Mouse (Mus musculus): ENCODE measurements around the gene Stk40. TPM values are rescaled to one million over a fixed set of nuclear protein-coding genes. Genes with fewer than 3 reads are reported as not detected.

Gene Stk40
- total and polyA plus RNA-seq, 3 experiments: 20.5 to 68.2 (median 41.2) TPM

DNA sequence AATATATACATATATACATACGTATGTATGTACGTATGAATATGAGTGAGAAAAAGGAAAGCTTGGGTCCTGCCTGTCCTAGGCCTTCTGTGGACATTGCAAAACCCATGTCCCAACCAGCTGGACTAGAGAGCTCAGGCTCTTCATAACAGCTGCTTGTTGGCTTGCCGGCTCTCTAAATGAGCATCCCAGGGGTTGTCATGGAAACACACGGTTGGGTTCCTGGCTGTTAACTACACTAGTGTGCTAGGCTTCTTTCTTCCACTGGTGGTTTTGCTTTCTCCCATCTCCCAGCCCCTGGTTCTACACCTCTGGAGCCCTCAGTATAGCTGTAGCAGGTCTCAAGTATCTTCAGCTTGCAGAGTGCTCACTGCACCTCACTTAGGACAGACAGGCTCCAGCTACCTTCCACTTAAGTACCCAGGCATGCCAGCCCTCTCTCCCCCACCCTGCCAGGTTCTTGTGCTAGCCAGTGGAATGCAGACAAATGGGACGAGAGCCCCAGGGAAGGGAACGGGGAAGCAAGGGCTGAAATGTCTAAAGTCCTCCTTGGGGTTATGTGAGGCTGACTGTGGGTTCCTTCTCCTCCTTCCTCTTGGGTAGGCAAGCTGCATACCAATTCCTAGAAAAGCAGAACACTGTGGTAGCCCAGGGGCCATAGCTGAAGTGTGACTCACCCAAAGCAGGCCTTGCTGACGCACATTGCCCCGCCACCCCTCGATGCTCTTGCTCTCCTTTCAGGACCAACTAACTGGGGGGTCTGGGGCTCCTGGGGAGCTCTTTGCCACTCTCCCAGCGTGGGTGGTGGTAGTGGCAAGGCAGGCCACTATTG is 27.7 kb downstream of the Stk40 start:
- ATAC-seq (ENCODE audit: extremely low read depth, insufficient number of reproducible peaks, low FRiP score, poor library complexity, severe bottlenecking) (peak; percentile 49; the same call in 1 of the 2 replicates), DNase-seq (ENCODE audit: low spot score) (peak; percentile 47)
- TF ChIP-seq TAL1 (conservative IDR thresholded peaks at IDR 0.05; ENCODE audit: low read depth, low read length) (no peak), GATA1 (IDR thresholded peaks at IDR 0.05; ENCODE audit: borderline replicate concordance, low read length) (no peak), POLR2AphosphoS5 (IDR thresholded peaks at IDR 0.05; ENCODE audit: insufficient replicate concordance, low read depth, low read length) (no peak)
- Histone ChIP-seq H3K27me3 (ENCODE audit: insufficient read depth, low read length) (no peaks in the 10 kb centered on the region), H3K9me3 (replicated peaks) (no peaks in the 10 kb centered on the region), H3K4me1 (ENCODE audit: insufficient read depth, low read depth, low read length) (peaks cover 12% of the 10 kb centered on the region), H3K36me3 (replicated peaks) (peaks cover 94% of the 10 kb centered on the region), H3K4me3 (ENCODE audit: low read depth, low read length) (no peak overlapping the region)

DNA sequence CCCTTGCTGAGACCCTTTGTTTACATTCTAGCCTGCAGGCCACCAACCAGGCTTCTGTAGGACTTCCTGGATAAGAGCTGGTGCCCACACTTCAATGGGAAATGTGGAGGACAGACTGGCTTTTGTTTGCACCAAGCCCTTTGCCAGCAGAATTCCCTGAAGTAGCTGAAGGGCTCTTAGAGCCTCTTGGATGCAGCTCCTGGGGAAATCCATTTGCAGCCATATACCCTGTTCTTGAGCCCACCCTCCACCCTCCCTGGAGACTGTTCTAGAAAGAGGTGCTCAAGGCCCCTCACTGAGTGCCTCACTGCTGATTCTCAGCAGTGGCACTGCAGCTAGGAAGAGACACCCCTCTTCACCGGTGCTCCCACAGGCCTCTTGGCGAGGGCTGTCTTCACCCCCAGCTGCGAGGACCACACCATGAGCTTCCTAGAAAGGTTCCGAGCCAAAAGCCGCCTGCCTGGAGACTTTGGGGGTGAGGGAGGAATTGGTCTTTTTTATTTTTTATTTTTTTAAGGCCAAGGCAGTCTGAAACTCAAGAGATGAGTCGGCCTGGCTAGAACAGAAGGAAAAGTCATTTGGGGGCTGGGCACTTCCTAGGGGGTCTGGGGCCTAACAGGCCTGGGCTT is 29.0 kb downstream of the Stk40 start:
- ATAC-seq (ENCODE audit: extremely low read depth, insufficient number of reproducible peaks, low FRiP score, poor library complexity, severe bottlenecking): no peak
- no peaks in the 10 kb centered on the region for H3K9me3 ChIP-seq (replicated peaks)
- TF ChIP-seq CTCF (IDR thresholded peaks at IDR 0.05; ENCODE audit: low read depth, low read length) (no peak), POLR2AphosphoS5 (IDR thresholded peaks at IDR 0.05; ENCODE audit: insufficient replicate concordance, low read depth, low read length) (no peak)
- H3K4me1 ChIP-seq (ENCODE audit: insufficient read depth, low read depth, low read length): peaks cover 12% of the 10 kb centered on the region
- H3K4me3 ChIP-seq (ENCODE audit: low read depth, low read length): no peak overlapping the region
- H3K36me3 ChIP-seq (replicated peaks): peaks cover 97% of the 10 kb centered on the region
- no peaks in the 10 kb centered on the region for H3K27me3 ChIP-seq (ENCODE audit: insufficient read depth, low read length)
- DNase-seq (ENCODE audit: low spot score): no peak

DNA sequence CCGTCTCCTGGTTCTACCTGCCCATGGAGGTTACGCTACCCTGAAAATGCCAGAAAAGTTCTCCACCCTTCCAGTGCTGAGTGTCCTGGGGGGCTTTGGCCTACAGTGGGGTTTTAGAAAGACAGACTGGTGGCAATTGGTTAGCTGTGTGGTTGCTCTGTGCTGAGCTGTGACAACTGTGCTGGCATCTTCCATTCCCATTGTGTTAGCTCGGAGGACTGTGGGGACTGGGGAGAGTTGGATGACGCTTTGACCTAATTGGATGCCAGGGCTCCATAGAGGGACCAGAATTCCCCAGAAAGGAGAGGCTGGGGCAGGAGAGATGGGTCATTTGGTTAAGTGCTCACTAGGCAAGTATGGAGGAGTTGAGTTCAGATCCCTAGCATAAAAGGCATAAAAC is 30.5 kb downstream of the Stk40 start:
- Histone ChIP-seq H3K9me3 (replicated peaks) (no peaks in the 10 kb centered on the region), H3K27me3 (ENCODE audit: insufficient read depth, low read length) (no peaks in the 10 kb centered on the region), H3K36me3 (replicated peaks) (peaks cover 97% of the 10 kb centered on the region), H3K4me3 (ENCODE audit: low read depth, low read length) (no peak overlapping the region), H3K4me1 (ENCODE audit: insufficient read depth, low read depth, low read length) (peaks cover 12% of the 10 kb centered on the region)
- no peak for ATAC-seq (ENCODE audit: extremely low read depth, insufficient number of reproducible peaks, low FRiP score, poor library complexity, severe bottlenecking)
- no peak for TF ChIP-seq CTCF (IDR thresholded peaks at IDR 0.05; ENCODE audit: low read depth, low read length)
- TF ChIP-seq POLR2AphosphoS5 (IDR thresholded peaks at IDR 0.05; ENCODE audit: insufficient replicate concordance, low read depth, low read length): no peak
- TF ChIP-seq GATA2 (IDR thresholded peaks at IDR 0.05; ENCODE audit: borderline replicate concordance, low read depth, low read length): no peak
- no peak for TF ChIP-seq GATA1 (IDR thresholded peaks at IDR 0.05; ENCODE audit: borderline replicate concordance, low read length)
- TF ChIP-seq TAL1 (conservative IDR thresholded peaks at IDR 0.05; ENCODE audit: low read depth, low read length): no peak
- DNase-seq (ENCODE audit: low spot score): no peak

DNA sequence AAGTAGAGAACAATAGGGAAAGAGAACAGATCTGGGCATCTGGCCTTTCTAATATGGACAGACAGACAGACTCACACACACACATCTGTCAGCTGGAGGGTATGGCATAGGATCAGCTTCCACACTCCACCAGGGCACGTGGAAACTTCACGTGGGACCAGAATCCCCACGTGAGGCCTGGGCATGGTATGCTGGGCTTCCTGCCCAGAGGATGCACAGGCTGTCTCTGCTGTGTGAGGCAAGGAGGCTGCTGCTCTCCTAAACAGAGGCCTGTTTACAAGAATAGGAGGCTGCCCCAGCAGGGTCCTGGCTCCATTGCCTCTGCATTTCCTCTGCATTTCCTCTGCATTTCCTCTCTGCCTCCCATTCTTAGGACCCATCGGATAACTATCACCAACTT is 30.9 kb downstream of the Stk40 start:
- no peak for TF ChIP-seq POLR2AphosphoS5 (IDR thresholded peaks at IDR 0.05; ENCODE audit: insufficient replicate concordance, low read depth, low read length)
- TF ChIP-seq CTCF (IDR thresholded peaks at IDR 0.05; ENCODE audit: low read depth, low read length): no peak
- TF ChIP-seq GATA2 (IDR thresholded peaks at IDR 0.05; ENCODE audit: borderline replicate concordance, low read depth, low read length): no peak
- TF ChIP-seq TAL1 (conservative IDR thresholded peaks at IDR 0.05; ENCODE audit: low read depth, low read length): no peak
- TF ChIP-seq GATA1 (IDR thresholded peaks at IDR 0.05; ENCODE audit: borderline replicate concordance, low read length): no peak
- Histone ChIP-seq H3K27me3 (ENCODE audit: insufficient read depth, low read length) (no peaks in the 10 kb centered on the region), H3K4me3 (ENCODE audit: low read depth, low read length) (no peak overlapping the region), H3K9me3 (replicated peaks) (no peaks in the 10 kb centered on the region), H3K36me3 (replicated peaks) (peaks cover 97% of the 10 kb centered on the region), H3K4me1 (ENCODE audit: insufficient read depth, low read depth, low read length) (peaks cover 12% of the 10 kb centered on the region)
- ATAC-seq (ENCODE audit: extremely low read depth, insufficient number of reproducible peaks, low FRiP score, poor library complexity, severe bottlenecking) (no peak), DNase-seq (ENCODE audit: low spot score) (no peak)

DNA sequence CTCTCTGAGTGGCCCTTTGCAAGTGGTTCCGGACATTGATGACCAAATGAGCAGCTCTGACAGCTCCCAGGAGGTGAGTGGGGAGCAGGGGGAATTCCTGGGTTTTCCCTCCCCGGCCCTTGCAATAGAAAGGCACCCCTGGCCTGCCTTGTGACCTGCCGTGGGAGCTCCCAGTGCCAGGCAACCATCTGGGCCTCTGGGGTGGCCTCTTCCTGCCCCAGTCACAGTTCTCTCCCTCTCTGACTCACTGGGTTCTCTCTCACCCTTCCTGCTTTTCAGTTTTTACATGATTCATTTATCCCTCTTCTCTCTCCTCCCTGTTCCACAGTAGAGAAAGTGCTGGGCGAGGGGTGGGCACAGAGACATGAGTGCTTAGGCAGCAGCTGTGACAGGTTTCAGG is 34.0 kb downstream of the Stk40 start:
- Histone ChIP-seq H3K9me3 (replicated peaks) (no peaks in the 10 kb centered on the region), H3K4me3 (ENCODE audit: low read depth, low read length) (no peak overlapping the region), H3K4me1 (ENCODE audit: insufficient read depth, low read depth, low read length) (no peaks in the 10 kb centered on the region), H3K27me3 (ENCODE audit: insufficient read depth, low read length) (no peaks in the 10 kb centered on the region), H3K36me3 (replicated peaks) (peaks cover 84% of the 10 kb centered on the region)
- no peak for TF ChIP-seq TAL1 (conservative IDR thresholded peaks at IDR 0.05; ENCODE audit: low read depth, low read length)
- no peak for TF ChIP-seq GATA2 (IDR thresholded peaks at IDR 0.05; ENCODE audit: borderline replicate concordance, low read depth, low read length)
- TF ChIP-seq POLR2AphosphoS5 (IDR thresholded peaks at IDR 0.05; ENCODE audit: insufficient replicate concordance, low read depth, low read length): no peak
- TF ChIP-seq CTCF (IDR thresholded peaks at IDR 0.05; ENCODE audit: low read depth, low read length): no peak
- TF ChIP-seq GATA1 (IDR thresholded peaks at IDR 0.05; ENCODE audit: borderline replicate concordance, low read length): no peak
- ATAC-seq (ENCODE audit: extremely low read depth, insufficient number of reproducible peaks, low FRiP score, poor library complexity, severe bottlenecking) (no peak), DNase-seq (ENCODE audit: low spot score) (no peak)

DNA sequence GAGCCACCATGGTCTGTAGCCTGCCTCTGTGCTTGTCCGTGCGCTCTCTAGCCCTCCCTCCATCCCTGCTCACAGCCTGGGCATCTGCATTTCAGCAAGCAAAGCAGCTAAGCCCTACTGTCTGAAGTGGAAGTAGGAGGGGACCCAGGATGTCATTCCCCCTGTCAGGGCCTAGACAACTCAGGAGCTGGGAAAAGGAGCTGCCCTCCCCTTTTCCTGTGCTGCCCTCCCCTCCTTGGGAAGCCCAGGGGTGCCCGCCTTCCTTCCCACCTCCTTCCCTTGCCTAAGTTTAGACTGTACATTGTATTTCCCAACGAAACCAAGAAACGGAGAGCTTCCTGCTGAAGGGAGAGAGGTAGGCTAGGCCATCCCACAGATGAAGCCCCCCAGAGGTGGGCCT is 37.3 kb downstream of the Stk40 start:
- Histone ChIP-seq H3K36me3 (replicated peaks) (peaks cover 52% of the 10 kb centered on the region), H3K4me3 (ENCODE audit: low read depth, low read length) (no peak overlapping the region), H3K27me3 (ENCODE audit: insufficient read depth, low read length) (peaks cover 6% of the 10 kb centered on the region; the same call in 1 of the 2 replicates), H3K9me3 (replicated peaks) (no peaks in the 10 kb centered on the region), H3K4me1 (ENCODE audit: insufficient read depth, low read depth, low read length) (no peaks in the 10 kb centered on the region)
- ATAC-seq (ENCODE audit: extremely low read depth, insufficient number of reproducible peaks, low FRiP score, poor library complexity, severe bottlenecking) (no peak), DNase-seq (ENCODE audit: low spot score) (no peak)
- TF ChIP-seq GATA1 (IDR thresholded peaks at IDR 0.05; ENCODE audit: borderline replicate concordance, low read length) (no peak), GATA2 (IDR thresholded peaks at IDR 0.05; ENCODE audit: borderline replicate concordance, low read depth, low read length) (no peak), CTCF (IDR thresholded peaks at IDR 0.05; ENCODE audit: low read depth, low read length) (no peak), TAL1 (conservative IDR thresholded peaks at IDR 0.05; ENCODE audit: low read depth, low read length) (no peak), POLR2AphosphoS5 (IDR thresholded peaks at IDR 0.05; ENCODE audit: insufficient replicate concordance, low read depth, low read length) (no peak)

Data from G1E (cell line).